Mouse (Mus musculus): ENCODE data around the gene Celsr1. TPM values are rescaled to one million over a fixed set of nuclear protein-coding genes. Genes with fewer than 3 reads are reported as not detected.

Gene Celsr1
- total and polyA plus RNA-seq, 2 experiments = 2.4 to 11.5 TPM

- Histone ChIP-seq H3K27me3 (ENCODE audit: control insufficient read depth, insufficient read depth, low read length) (no peaks in the 10 kb centered on the region), H3K79me2 (ENCODE audit: control insufficient read depth, insufficient read depth, low read length) (no peaks in the 10 kb centered on the region), H3K4me3 (ENCODE audit: insufficient read depth, low read depth, low read length) (no peak overlapping the region), H3K4me1 (ENCODE audit: control insufficient read depth, insufficient read depth, low read length) (no peaks in the 10 kb centered on the region; the same call in 1 of the 2 replicates), H3K9ac (ENCODE audit: low read depth, low read length) (no peak overlapping the region), H3K36me3 (ENCODE audit: control insufficient read depth, insufficient read depth, low read length) (no peaks in the 10 kb centered on the region), H3K27ac (replicated peaks; ENCODE audit: insufficient read depth, low read depth, low read length) (no peak overlapping the region)
- TF ChIP-seq CTCF (IDR thresholded peaks at IDR 0.05; ENCODE audit: low read depth, low read length) (no peak), POLR2A (IDR thresholded peaks at IDR 0.05; ENCODE audit: extremely low read depth, insufficient read depth, low read length) (no peak)
- DNase-seq (ENCODE audit: extremely low read depth, low read depth, low spot score) = no peak
- 99% methylated on average over 3 of the region's 3 CpGs for WGBS
These were observed 29.5 kb downstream of the Celsr1 start for GRCm38 (mm10) chr15:86004048-86004447.

GRCm38 (mm10) chr15:86000706-86001292 lies 32.8 kb downstream of the Celsr1 start:
- no peak overlapping the region for H3K4me3 ChIP-seq (ENCODE audit: insufficient read depth, low read depth, low read length)
- DNase-seq (ENCODE audit: extremely low read depth, low read depth, low spot score) = no peak
- no peak overlapping the region for H3K27ac ChIP-seq (replicated peaks; ENCODE audit: insufficient read depth, low read depth, low read length)
- no peaks in the 10 kb centered on the region for H3K79me2 ChIP-seq (ENCODE audit: control insufficient read depth, insufficient read depth, low read length)
- 91% methylated on average over 5 of the region's 5 CpGs for WGBS
- H3K4me1 ChIP-seq (ENCODE audit: control insufficient read depth, insufficient read depth, low read length) = no peaks in the 10 kb centered on the region
- H3K9ac ChIP-seq (ENCODE audit: low read depth, low read length) = no peak overlapping the region
- H3K27me3 ChIP-seq (ENCODE audit: control insufficient read depth, insufficient read depth, low read length) = no peaks in the 10 kb centered on the region
- no peak for TF ChIP-seq CTCF (IDR thresholded peaks at IDR 0.05; ENCODE audit: low read depth, low read length)
- TF ChIP-seq POLR2A (IDR thresholded peaks at IDR 0.05; ENCODE audit: extremely low read depth, insufficient read depth, low read length) = no peak
- H3K36me3 ChIP-seq (ENCODE audit: control insufficient read depth, insufficient read depth, low read length) = no peaks in the 10 kb centered on the region

- TF ChIP-seq CTCF (IDR thresholded peaks at IDR 0.05; ENCODE audit: low read depth, low read length) = no peak
- no peak for TF ChIP-seq POLR2A (IDR thresholded peaks at IDR 0.05; ENCODE audit: extremely low read depth, insufficient read depth, low read length)
- 79% methylated on average over 4 of the region's 4 CpGs for WGBS
- H3K27ac ChIP-seq (replicated peaks; ENCODE audit: insufficient read depth, low read depth, low read length) = no peak overlapping the region
These were observed 34.9 kb downstream of the Celsr1 start for GRCm38 (mm10) chr15:85998525-85999230.

GRCm38 (mm10) chr15:85996031-85996765 lies 37.4 kb downstream of the Celsr1 start:
- H3K27ac ChIP-seq (replicated peaks; ENCODE audit: insufficient read depth, low read depth, low read length) = no peak overlapping the region
- H3K4me1 ChIP-seq (ENCODE audit: control insufficient read depth, insufficient read depth, low read length) = peaks cover 2% of the 10 kb centered on the region; the same call in 1 of the 2 replicates
- 46% methylated on average over 13 of the region's 13 CpGs for WGBS
- no peaks in the 10 kb centered on the region for H3K27me3 ChIP-seq (ENCODE audit: control insufficient read depth, insufficient read depth, low read length)
- no peak for TF ChIP-seq POLR2A (IDR thresholded peaks at IDR 0.05; ENCODE audit: extremely low read depth, insufficient read depth, low read length)
- TF ChIP-seq CTCF (IDR thresholded peaks at IDR 0.05; ENCODE audit: low read depth, low read length) = no peak
- no peak for DNase-seq (ENCODE audit: extremely low read depth, low read depth, low spot score)
- H3K79me2 ChIP-seq (ENCODE audit: control insufficient read depth, insufficient read depth, low read length) = no peaks in the 10 kb centered on the region
- H3K36me3 ChIP-seq (ENCODE audit: control insufficient read depth, insufficient read depth, low read length) = no peaks in the 10 kb centered on the region
- no peak overlapping the region for H3K4me3 ChIP-seq (ENCODE audit: insufficient read depth, low read depth, low read length)
- H3K9ac ChIP-seq (ENCODE audit: low read depth, low read length) = no peak overlapping the region

More at GRCm38 (mm10) chr15:85998525-85999230, 34.9 kb downstream of the Celsr1 start:
- H3K9ac ChIP-seq (ENCODE audit: low read depth, low read length) = no peak overlapping the region
- no peaks in the 10 kb centered on the region for H3K79me2 ChIP-seq (ENCODE audit: control insufficient read depth, insufficient read depth, low read length)
- no peak for DNase-seq (ENCODE audit: extremely low read depth, low read depth, low spot score)
- H3K4me1 ChIP-seq (ENCODE audit: control insufficient read depth, insufficient read depth, low read length) = no peaks in the 10 kb centered on the region
- no peaks in the 10 kb centered on the region for H3K36me3 ChIP-seq (ENCODE audit: control insufficient read depth, insufficient read depth, low read length)
- H3K4me3 ChIP-seq (ENCODE audit: insufficient read depth, low read depth, low read length) = no peak overlapping the region
- no peaks in the 10 kb centered on the region for H3K27me3 ChIP-seq (ENCODE audit: control insufficient read depth, insufficient read depth, low read length)

GRCm38 (mm10) chr15:85994906-85995608 lies 38.5 kb downstream of the Celsr1 start:
- WGBS = 84% methylated on average over 6 of the region's 6 CpGs

More at GRCm38 (mm10) chr15:85994906-85995608, 38.5 kb downstream of the Celsr1 start:
- H3K9ac ChIP-seq (ENCODE audit: low read depth, low read length) = no peak overlapping the region
- no peaks in the 10 kb centered on the region for H3K27me3 ChIP-seq (ENCODE audit: control insufficient read depth, insufficient read depth, low read length)
- TF ChIP-seq CTCF (IDR thresholded peaks at IDR 0.05; ENCODE audit: low read depth, low read length) (no peak), POLR2A (IDR thresholded peaks at IDR 0.05; ENCODE audit: extremely low read depth, insufficient read depth, low read length) (no peak)
- no peaks in the 10 kb centered on the region for H3K79me2 ChIP-seq (ENCODE audit: control insufficient read depth, insufficient read depth, low read length)
- DNase-seq (ENCODE audit: extremely low read depth, low read depth, low spot score) = no peak
- H3K4me3 ChIP-seq (ENCODE audit: insufficient read depth, low read depth, low read length) = no peak overlapping the region
- no peaks in the 10 kb centered on the region for H3K36me3 ChIP-seq (ENCODE audit: control insufficient read depth, insufficient read depth, low read length)
- H3K4me1 ChIP-seq (ENCODE audit: control insufficient read depth, insufficient read depth, low read length) = peaks cover 5% of the 10 kb centered on the region
- no peak overlapping the region for H3K27ac ChIP-seq (replicated peaks; ENCODE audit: insufficient read depth, low read depth, low read length)
